Mouse (Mus musculus): ENCODE results near the gene Galr3. TPM values are rescaled to one million over a fixed set of nuclear protein-coding genes. Genes with fewer than 3 reads are reported as not detected.
"Not testable (repeated sequence)": the region's sequence is repeated elsewhere in the genome, so short reads cannot be mapped to it uniquely, and the experiment has no call there.

Gene Galr3
- polyA plus RNA-seq, 1 experiment: 10.8 TPM

DNA sequence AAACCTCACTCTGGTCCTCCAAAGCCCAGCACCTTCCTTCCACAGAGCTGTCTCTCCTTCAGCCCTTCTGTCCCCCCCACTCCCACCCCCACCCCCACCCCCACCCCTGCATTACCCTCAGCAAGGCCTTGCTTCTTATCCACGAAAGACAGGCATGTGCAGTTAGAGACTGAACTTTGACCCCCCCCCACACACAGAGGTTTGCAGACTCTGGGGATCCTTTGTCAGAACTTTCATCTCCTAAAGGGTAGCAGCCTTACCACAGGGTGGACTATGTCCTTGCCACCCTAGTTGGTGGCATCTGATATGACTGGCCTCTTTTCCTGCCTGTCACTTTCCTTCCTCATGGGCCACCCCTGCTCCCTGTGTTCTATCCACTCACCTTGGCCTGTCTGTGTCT, 18.3 kb upstream of the Galr3 start:
- no peaks in the 10 kb centered on the region for H3K36me3 ChIP-seq (replicated peaks; ENCODE audit: low read length)
- peaks cover 33% of the 10 kb centered on the region for H3K4me1 ChIP-seq
- TF ChIP-seq FLI1 (IDR thresholded peaks at IDR 0.05; ENCODE audit: low read length): no peak
- TF ChIP-seq GATA1 (IDR thresholded peaks at IDR 0.05; ENCODE audit: borderline replicate concordance, low read length): no peak
- H3K9me3 ChIP-seq: no peaks in the 10 kb centered on the region
- peaks cover 69% of the 10 kb centered on the region for H3K27me3 ChIP-seq (replicated peaks)
- H3K4me3 ChIP-seq (replicated peaks): no peak overlapping the region

GRCm38 (mm10) chr15:79025687-79026308, 15.9 kb upstream of the Galr3 start:
- peaks cover 44% of the 10 kb centered on the region for H3K4me1 ChIP-seq
- no peak overlapping the region for H3K4me3 ChIP-seq (replicated peaks)
- H3K9me3 ChIP-seq: no peaks in the 10 kb centered on the region
- TF ChIP-seq GATA1 (IDR thresholded peaks at IDR 0.05; ENCODE audit: borderline replicate concordance, low read length) (no peak), FLI1 (IDR thresholded peaks at IDR 0.05; ENCODE audit: low read length) (no peak)
- no peaks in the 10 kb centered on the region for H3K36me3 ChIP-seq (replicated peaks; ENCODE audit: low read length)
- peaks cover 54% of the 10 kb centered on the region for H3K27me3 ChIP-seq (replicated peaks)

- Histone ChIP-seq H3K4me3 (replicated peaks) (no peak overlapping the region), H3K4me1 (peaks cover 50% of the 10 kb centered on the region), H3K36me3 (replicated peaks; ENCODE audit: low read length) (no peaks in the 10 kb centered on the region), H3K27me3 (replicated peaks) (peaks cover 59% of the 10 kb centered on the region), H3K9me3 (no peaks in the 10 kb centered on the region)
- TF ChIP-seq GATA1 (IDR thresholded peaks at IDR 0.05; ENCODE audit: borderline replicate concordance, low read length): no peak
- TF ChIP-seq FLI1 (IDR thresholded peaks at IDR 0.05; ENCODE audit: low read length): no peak
Observed at GRCm38 (mm10) chr15:79026511-79027290, 15.0 kb upstream of the Galr3 start.

DNA sequence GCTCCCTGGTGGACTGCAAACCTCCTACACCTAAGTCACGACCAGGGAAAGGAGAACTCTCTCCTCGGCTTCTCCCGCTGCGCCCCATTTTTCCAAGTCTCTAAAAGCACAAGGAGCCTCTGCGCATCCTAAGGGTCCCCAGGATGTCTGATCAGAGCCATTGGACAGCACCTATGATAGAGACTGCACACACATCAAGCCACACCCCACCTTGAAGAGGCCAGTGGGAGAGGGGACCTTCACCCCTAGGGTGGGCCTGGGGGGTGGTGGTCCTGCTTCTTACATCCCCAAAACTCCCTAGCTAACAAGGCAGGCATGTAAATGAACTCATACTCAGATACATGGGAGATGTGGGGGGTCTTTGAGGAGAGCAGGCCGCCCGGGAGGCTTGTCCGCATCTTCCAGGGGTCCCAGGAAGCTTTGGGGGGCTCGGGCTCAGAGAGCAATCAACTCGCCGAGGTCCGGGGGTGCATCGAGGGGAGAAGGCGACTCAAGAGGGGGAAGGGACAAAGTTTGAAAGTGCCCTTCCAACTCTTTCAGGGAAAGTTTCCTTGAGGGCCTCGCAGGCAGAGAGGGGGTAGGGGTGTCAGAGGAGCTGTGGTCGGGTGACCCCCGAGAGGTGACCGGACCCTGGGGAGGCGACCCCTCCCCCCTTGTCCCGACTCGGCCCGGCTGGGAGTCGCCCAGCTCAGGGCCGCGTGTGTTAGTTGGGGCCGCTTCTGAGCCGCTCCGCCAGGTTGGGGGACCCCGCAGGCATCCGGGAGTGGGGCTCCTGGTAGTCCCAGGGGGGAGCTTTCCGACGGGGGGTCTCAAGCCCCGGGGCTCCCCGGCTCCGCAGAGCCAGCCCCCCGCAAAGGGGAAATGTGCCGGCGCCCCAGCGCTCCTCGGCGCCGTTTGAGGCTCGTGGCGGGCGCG, 14.1 kb upstream of the Galr3 start:
- Histone ChIP-seq H3K4me1 (peaks cover 50% of the 10 kb centered on the region), H3K36me3 (replicated peaks; ENCODE audit: low read length) (no peaks in the 10 kb centered on the region), H3K4me3 (replicated peaks) (peak overlapping the region; percentile 96), H3K9me3 (no peaks in the 10 kb centered on the region), H3K27me3 (replicated peaks) (peaks cover 59% of the 10 kb centered on the region)
- no peak for TF ChIP-seq FLI1 (IDR thresholded peaks at IDR 0.05; ENCODE audit: low read length)
- no peak for TF ChIP-seq GATA1 (IDR thresholded peaks at IDR 0.05; ENCODE audit: borderline replicate concordance, low read length)

DNA sequence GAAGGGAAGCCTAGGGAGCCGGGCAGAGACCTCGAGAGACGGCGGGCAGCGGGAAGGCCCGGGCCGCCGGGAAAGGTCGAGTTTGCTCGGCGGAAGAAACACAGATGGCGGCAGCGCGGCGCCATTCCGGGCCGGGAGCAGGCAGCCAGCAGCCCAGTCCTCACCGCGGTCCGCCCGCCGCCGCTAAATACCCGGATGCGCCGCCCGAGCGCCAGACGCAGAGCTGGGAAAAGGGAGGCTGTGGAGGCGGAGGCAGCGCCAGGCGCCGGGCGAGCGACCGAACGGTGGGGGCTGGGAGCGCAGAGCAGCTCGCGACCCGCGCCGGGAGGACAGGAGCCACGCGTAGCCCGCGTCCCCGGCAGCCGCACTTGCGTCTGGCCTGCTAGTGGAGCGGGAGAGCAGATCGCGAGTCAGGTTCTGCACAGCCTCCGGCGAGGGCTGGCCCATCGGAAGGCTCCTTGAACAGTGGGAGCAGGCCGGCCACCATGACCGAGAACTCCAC, 13.4 kb upstream of the Galr3 start, which contains the start of gene H1f0:
H1f0 (plus strand) TSS at position 214 of the 502 bp plus-strand sequence.
- peaks cover 50% of the 10 kb centered on the region for H3K4me1 ChIP-seq
- TF ChIP-seq FLI1 (IDR thresholded peaks at IDR 0.05; ENCODE audit: low read length) (no peak), GATA1 (IDR thresholded peaks at IDR 0.05; ENCODE audit: borderline replicate concordance, low read length) (no peak)
- H3K36me3 ChIP-seq (replicated peaks; ENCODE audit: low read length): no peaks in the 10 kb centered on the region
- H3K9me3 ChIP-seq: no peaks in the 10 kb centered on the region
- H3K4me3 ChIP-seq (replicated peaks): peak within 1 kb of the TSS; percentile 96
- peaks cover 54% of the 10 kb centered on the region for H3K27me3 ChIP-seq (replicated peaks)

- TF ChIP-seq FLI1 (IDR thresholded peaks at IDR 0.05; ENCODE audit: low read length) (no peak), GATA1 (IDR thresholded peaks at IDR 0.05; ENCODE audit: borderline replicate concordance, low read length) (no peak)
- H3K27me3 ChIP-seq (replicated peaks): peaks cover 52% of the 10 kb centered on the region
Observed at GRCm38 (mm10) chr15:79028823-79029484, 12.7 kb upstream of the Galr3 start.

DNA sequence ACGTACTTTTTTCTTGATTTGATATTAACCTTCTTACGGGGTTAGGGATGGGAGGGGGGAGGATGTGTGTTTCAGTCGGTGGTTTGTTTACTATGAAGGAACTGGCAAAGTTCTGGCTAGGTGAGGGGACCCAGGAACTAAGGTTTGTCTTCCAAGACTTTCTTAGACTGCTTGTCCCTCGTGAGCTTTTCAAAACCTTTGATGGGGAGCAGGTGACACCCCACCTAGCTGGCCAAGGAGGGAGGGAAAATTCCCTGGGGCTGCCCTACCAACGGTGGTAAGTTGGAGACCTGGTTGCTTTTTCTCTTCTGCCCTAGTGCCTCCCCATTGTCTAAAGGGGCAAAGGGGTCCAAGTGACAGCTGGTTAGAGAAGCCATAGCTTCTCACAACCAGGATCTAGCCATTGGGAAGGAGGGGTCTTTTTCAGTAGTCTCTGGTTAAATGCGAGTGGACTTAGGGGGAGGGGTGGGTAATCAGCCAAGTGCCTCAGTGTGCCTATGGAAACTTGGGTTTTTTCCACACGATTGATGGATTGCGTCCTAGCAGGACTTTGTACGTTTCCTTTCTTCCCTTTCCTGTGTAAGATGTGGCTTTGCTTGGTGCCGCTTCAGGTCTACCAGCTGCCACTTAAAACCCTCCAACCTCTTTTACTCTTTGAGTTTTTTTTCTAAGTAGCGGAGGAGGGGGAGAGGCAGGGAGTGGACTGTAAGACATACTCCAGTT, 12.0 kb upstream of the Galr3 start:
- Histone ChIP-seq H3K4me3 (replicated peaks) (peak overlapping the region; percentile 96), H3K27me3 (replicated peaks) (peaks cover 54% of the 10 kb centered on the region), H3K36me3 (replicated peaks; ENCODE audit: low read length) (no peaks in the 10 kb centered on the region), H3K4me1 (peaks cover 43% of the 10 kb centered on the region), H3K9me3 (no peaks in the 10 kb centered on the region)
- TF ChIP-seq GATA1 (IDR thresholded peaks at IDR 0.05; ENCODE audit: borderline replicate concordance, low read length): no peak
- no peak for TF ChIP-seq FLI1 (IDR thresholded peaks at IDR 0.05; ENCODE audit: low read length)

More at GRCm38 (mm10) chr15:79028823-79029484, 12.7 kb upstream of the Galr3 start:
- H3K36me3 ChIP-seq (replicated peaks; ENCODE audit: low read length): no peaks in the 10 kb centered on the region
- H3K9me3 ChIP-seq: no peaks in the 10 kb centered on the region
- peaks cover 43% of the 10 kb centered on the region for H3K4me1 ChIP-seq
- H3K4me3 ChIP-seq (replicated peaks): peak overlapping the region; percentile 96

DNA sequence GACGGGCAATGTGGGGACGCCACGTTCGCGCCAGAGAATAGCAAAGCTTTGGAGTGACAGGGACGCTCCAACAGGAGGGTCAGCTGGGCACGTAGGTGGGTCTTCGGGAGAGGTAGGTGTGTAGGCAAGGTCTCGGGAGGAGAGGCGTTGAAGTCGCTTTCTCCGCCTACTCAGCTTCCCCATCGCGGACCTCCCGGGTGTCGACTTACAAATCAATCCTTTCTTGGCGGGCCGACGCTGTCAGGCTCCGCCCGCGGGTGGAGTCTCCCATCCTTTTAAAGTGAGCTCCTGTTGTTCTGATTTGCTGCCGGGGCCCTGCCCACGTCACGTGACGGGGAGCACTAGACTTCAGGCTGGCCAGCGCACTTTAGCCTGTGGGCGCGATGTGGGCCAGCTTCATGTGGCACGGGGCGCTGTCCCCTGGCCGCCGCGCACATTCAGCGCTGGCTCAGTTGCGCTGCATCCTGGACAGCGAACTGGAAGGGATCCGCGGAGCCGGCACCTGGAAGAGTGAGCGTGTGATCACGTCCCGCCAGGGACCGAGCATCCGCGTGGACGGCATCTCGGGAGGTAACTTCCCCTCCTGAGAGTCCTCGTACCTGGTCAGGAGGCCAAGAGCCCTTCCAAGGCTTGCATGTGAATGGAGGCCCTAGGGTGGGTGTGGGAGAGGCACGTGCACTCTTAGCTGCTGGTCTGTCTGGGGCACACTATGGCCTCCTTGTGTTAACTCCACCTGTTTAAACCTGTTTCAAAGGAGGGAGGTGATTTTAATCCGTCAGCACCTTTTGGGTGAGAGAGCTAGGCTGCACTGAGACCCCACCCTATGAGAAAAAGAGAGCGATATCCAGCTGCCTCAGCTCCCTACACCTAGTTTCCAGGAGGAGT, 10.9 kb upstream of the Galr3 start:
- Histone ChIP-seq H3K27me3 (replicated peaks) (peaks cover 54% of the 10 kb centered on the region), H3K9me3 (no peaks in the 10 kb centered on the region), H3K4me1 (peaks cover 39% of the 10 kb centered on the region), H3K4me3 (replicated peaks) (peak overlapping the region; percentile 96), H3K36me3 (replicated peaks; ENCODE audit: low read length) (peaks cover 4% of the 10 kb centered on the region)
- TF ChIP-seq FLI1 (IDR thresholded peaks at IDR 0.05; ENCODE audit: low read length) (no peak), GATA1 (IDR thresholded peaks at IDR 0.05; ENCODE audit: borderline replicate concordance, low read length) (no peak)

DNA sequence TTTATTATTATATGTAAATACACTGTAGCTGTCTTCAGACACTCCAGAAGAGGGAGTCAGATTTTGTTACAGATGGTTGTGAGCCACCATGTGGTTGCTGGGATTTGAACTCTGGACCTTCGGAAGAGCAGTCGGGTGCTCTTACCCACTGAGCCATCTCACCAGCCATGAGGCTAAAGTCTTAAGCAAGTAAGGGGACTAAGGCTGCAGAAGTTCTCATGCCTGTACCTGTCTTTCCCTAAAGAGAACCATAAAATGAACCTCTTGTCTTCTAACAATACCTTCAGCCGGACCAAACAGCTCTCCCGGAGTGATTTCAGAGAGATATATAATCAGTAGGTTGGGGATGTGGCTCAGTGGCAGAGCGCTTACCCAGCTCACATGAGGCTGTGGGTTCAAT, 9.8 kb upstream of the Galr3 start:
- H3K9me3 ChIP-seq; H3K4me3 ChIP-seq (replicated peaks): not testable (repeated sequence)
- peaks cover 56% of the 10 kb centered on the region for H3K27me3 ChIP-seq (replicated peaks)
- peaks cover 10% of the 10 kb centered on the region for H3K36me3 ChIP-seq (replicated peaks; ENCODE audit: low read length)
- peaks cover 39% of the 10 kb centered on the region for H3K4me1 ChIP-seq

All from megakaryocyte, embryonic 14.5 days (primary cell).